Comparison of ENCODE assay signal across 7 mouse cellular contexts in the genomic region with DNA sequence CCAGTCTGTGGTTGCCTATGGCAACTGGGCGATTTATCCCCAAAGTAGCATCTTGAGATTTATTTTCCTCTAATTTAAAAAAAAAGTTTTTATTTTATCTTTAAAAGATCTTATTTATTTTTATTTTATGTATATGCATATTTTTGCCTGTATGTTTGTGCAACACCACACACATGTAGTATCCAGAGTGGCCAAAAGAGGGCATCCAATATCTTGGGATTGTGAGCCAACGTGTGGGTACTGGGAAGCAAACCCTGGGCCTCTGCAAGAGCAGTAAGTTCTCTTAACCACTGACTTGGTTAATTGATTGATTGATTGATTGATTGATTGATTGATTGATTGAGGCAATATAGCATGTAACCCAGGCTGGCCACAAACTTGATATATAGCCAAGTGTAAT. TPM values are rescaled to one million over a fixed set of nuclear protein-coding genes. Genes with fewer than 3 reads are reported as not detected.
DNase-seq lines count a peak whose midpoint lies in the region; ATAC-seq and TF ChIP-seq lines count a peak whose summit lies in the region.

No protein-coding gene starts in this region.

- TF ChIP-seq EP300 in ES-Bruce4 (IDR thresholded peaks at IDR 0.05; ENCODE audit: insufficient read depth, low read depth, low read length), result no peak

- TF ChIP-seq CTCF in kidney, postnatal 0 days (IDR thresholded peaks at IDR 0.05; ENCODE audit: low read depth), result peak; percentile 39; the same call in 1 of the 2 replicates
- peak; percentile 33 for TF ChIP-seq CTCF in ES-Bruce4 (IDR thresholded peaks at IDR 0.05; ENCODE audit: low read depth, low read length)
- peak; percentile 33; the same call in 1 of the 2 replicates for TF ChIP-seq CTCF in bone marrow, adult 2 months (IDR thresholded peaks at IDR 0.05; ENCODE audit: control insufficient read depth, insufficient read depth, low read length)

- H3K36me3 ChIP-seq in kidney, postnatal 0 days (ENCODE audit: insufficient read depth, low read length), result no peaks in the 10 kb centered on the region
- H3K36me3 ChIP-seq in ES-Bruce4 (ENCODE audit: control insufficient read depth, insufficient read depth, low read length, poor library complexity, severe bottlenecking), result no peaks in the 10 kb centered on the region
- no peaks in the 10 kb centered on the region for H3K36me3 ChIP-seq in midbrain, embryonic 10.5 days

- no peak for DNase-seq in kidney, postnatal 0 days (ENCODE audit: low spot score)
- no peak for DNase-seq in kidney, postnatal 4 days
- DNase-seq in left cerebral cortex, postnatal 10 days (ENCODE audit: extremely low spot score in 1 of 2, low spot score in 2 of 2), result no peak
- no peak for DNase-seq in midbrain, embryonic 10.5 days (ENCODE audit: low spot score)

- 54% methylated on average over 2 of the region's 2 CpGs for WGBS in kidney, postnatal 0 days
- WGBS in bone marrow, adult 2 months, result 27% methylated on average over 2 of the region's 2 CpGs
- WGBS in midbrain, embryonic 10.5 days, result 41% methylated on average over 2 of the region's 2 CpGs

- H3K9ac ChIP-seq in kidney, postnatal 0 days (ENCODE audit: low read depth, low read length), result no peak overlapping the region
- H3K9ac ChIP-seq in ES-Bruce4 (ENCODE audit: low read depth, poor library complexity, severe bottlenecking), result no peak overlapping the region

- H3K4me1 ChIP-seq in kidney, postnatal 0 days (replicated peaks; ENCODE audit: insufficient read depth, low read length), result no peaks in the 10 kb centered on the region
- no peaks in the 10 kb centered on the region for H3K4me1 ChIP-seq in ES-Bruce4 (ENCODE audit: control insufficient read depth, insufficient read depth, low read length)
- peaks cover 6% of the 10 kb centered on the region for H3K4me1 ChIP-seq in bone marrow, adult 2 months (ENCODE audit: control insufficient read depth, insufficient read depth, low read length)
- H3K4me1 ChIP-seq in midbrain, embryonic 10.5 days, result peaks cover 4% of the 10 kb centered on the region

- no peak overlapping the region for H3K4me2 ChIP-seq in kidney, postnatal 0 days (ENCODE audit: low read length)

- no peak overlapping the region for H3K27ac ChIP-seq in kidney, postnatal 0 days
- H3K27ac ChIP-seq in ES-Bruce4 (ENCODE audit: insufficient read depth, low read length), result no peak overlapping the region
- H3K27ac ChIP-seq in bone marrow, adult 2 months (ENCODE audit: control insufficient read depth, insufficient read depth, low read depth, low read length, poor library complexity), result peak overlapping the region; percentile 86
- H3K27ac ChIP-seq in midbrain, embryonic 10.5 days (replicated peaks), result no peak overlapping the region

- TF ChIP-seq POLR2A in ES-Bruce4 (IDR thresholded peaks at IDR 0.05; ENCODE audit: insufficient read depth, low read length), result no peak
- TF ChIP-seq POLR2A in bone marrow, adult 2 months (IDR thresholded peaks at IDR 0.05; ENCODE audit: borderline replicate concordance, control insufficient read depth, low read depth, low read length), result no peak

- intact Hi-C loops in left cerebral cortex, postnatal 10 days (cut with DNase I), result no loop called here

- H3K4me3 ChIP-seq in kidney, postnatal 0 days (replicated peaks; ENCODE audit: low read depth, low read length), result no peak overlapping the region
- H3K4me3 ChIP-seq in ES-Bruce4 (ENCODE audit: low read depth, low read length), result no peak overlapping the region
- H3K4me3 ChIP-seq in bone marrow, adult 2 months (replicated peaks; ENCODE audit: control insufficient read depth, low read depth, low read length), result no peak overlapping the region
- H3K4me3 ChIP-seq in midbrain, embryonic 10.5 days, result no peak overlapping the region

- no peaks in the 10 kb centered on the region for H3K9me3 ChIP-seq in kidney, postnatal 0 days (replicated peaks; ENCODE audit: low read length)
- no peaks in the 10 kb centered on the region for H3K9me3 ChIP-seq in ES-Bruce4 (replicated peaks; ENCODE audit: control insufficient read depth, insufficient read depth, low read length, poor library complexity, severe bottlenecking)
- no peaks in the 10 kb centered on the region for H3K9me3 ChIP-seq in midbrain, embryonic 10.5 days (replicated peaks)

- no peak for ATAC-seq in kidney, postnatal 0 days (replicated peaks; ENCODE audit: low FRiP score, low read depth)
- peak; percentile 57; the same call in 1 of the 2 replicates for ATAC-seq in monocyte, adult 5-6 weeks (replicated peaks; ENCODE audit: insufficient number of reproducible peaks, low FRiP score, low TSS enrichment, poor library complexity, severe bottlenecking)

- H3K27me3 ChIP-seq in kidney, postnatal 0 days (ENCODE audit: insufficient read depth, low read length), result no peaks in the 10 kb centered on the region
- no peaks in the 10 kb centered on the region for H3K27me3 ChIP-seq in ES-Bruce4 (ENCODE audit: control insufficient read depth, insufficient read depth, low read length, poor library complexity, severe bottlenecking)
- no peaks in the 10 kb centered on the region for H3K27me3 ChIP-seq in midbrain, embryonic 10.5 days (ENCODE audit: low read depth, poor library complexity, severe bottlenecking)

RNA-seq across cellular contexts. Expression of a gene that starts 18.7 kb away (rescaled TPM):
- polyA plus RNA-seq in kidney, postnatal 0 days (2015; fragmentation: Nextera tagmentation; extraction: Ambion mirVana), result 41.9 and 47.3 TPM in 2 replicates
- not detected in 2 replicates for polyA plus RNA-seq in ES-Bruce4 (2011; ENCODE audit: insufficient read depth, insufficient read length, low read depth, missing spikeins)
- polyA plus RNA-seq in bone marrow, adult 2 months (2011; ENCODE audit: insufficient read depth, insufficient read length, low replicate concordance, missing spikeins), result 164 and 433 TPM in 2 replicates
- total RNA-seq in monocyte, adult 5-6 weeks (2017), result 1,651 to 1,754 TPM (median 1,724 TPM) in 3 replicates
- total RNA-seq in left cerebral cortex, postnatal 10 days (2021), result 10 to 100 TPM; 20.8 to 20.9 TPM
- polyA plus RNA-seq in midbrain, embryonic 10.5 days (2016; fragmentation: Nextera tagmentation; extraction: Ambion mirVana), result 15.7 and 19.6 TPM in 2 replicates

RNA-seq across cellular contexts. Expression of a gene that starts 24.8 kb away (rescaled TPM):
- polyA plus RNA-seq in kidney, postnatal 0 days (2015; fragmentation: Nextera tagmentation; extraction: Ambion mirVana), result 2.1 and 3.4 TPM in 2 replicates
- not detected in 2 replicates for polyA plus RNA-seq in ES-Bruce4 (2011; ENCODE audit: insufficient read depth, insufficient read length, low read depth, missing spikeins)
- 47.8 and 107 TPM in 2 replicates for polyA plus RNA-seq in bone marrow, adult 2 months (2011; ENCODE audit: insufficient read depth, insufficient read length, low replicate concordance, missing spikeins)
- total RNA-seq in monocyte, adult 5-6 weeks (2017), result 44.2 to 97.2 TPM (median 67.5 TPM) in 3 replicates
- total RNA-seq in left cerebral cortex, postnatal 10 days (2021), result 1 to 10 TPM in 1 of 2 experiments, not detected in 1; 1.1 TPM
- 0.35 TPM in 1 of 2 replicates, not detected in the other for polyA plus RNA-seq in midbrain, embryonic 10.5 days (2016; fragmentation: Nextera tagmentation; extraction: Ambion mirVana)

RNA-seq across cellular contexts. Expression of a gene that starts 26.7 kb away (rescaled TPM):
- 1.1 and 1.2 TPM in 2 replicates for polyA plus RNA-seq in kidney, postnatal 0 days (2015; fragmentation: Nextera tagmentation; extraction: Ambion mirVana)
- polyA plus RNA-seq in ES-Bruce4 (2011; ENCODE audit: insufficient read depth, insufficient read length, low read depth, missing spikeins), result 4.1 TPM in 2 replicates
- polyA plus RNA-seq in bone marrow, adult 2 months (2011; ENCODE audit: insufficient read depth, insufficient read length, low replicate concordance, missing spikeins), result 12.3 and 34.2 TPM in 2 replicates
- total RNA-seq in monocyte, adult 5-6 weeks (2017), result 25.9 to 48.3 TPM (median 34.1 TPM) in 3 replicates
- 1 to 10 TPM; 2.7 to 3.6 TPM for total RNA-seq in left cerebral cortex, postnatal 10 days (2021)
- polyA plus RNA-seq in midbrain, embryonic 10.5 days (2016; fragmentation: Nextera tagmentation; extraction: Ambion mirVana), result 1.4 and 1.5 TPM in 2 replicates

RNA-seq across cellular contexts. Expression of a gene that starts 32.3 kb away (rescaled TPM):
- polyA plus RNA-seq in kidney, postnatal 0 days (2015; fragmentation: Nextera tagmentation; extraction: Ambion mirVana), result 9.3 and 9.5 TPM in 2 replicates
- polyA plus RNA-seq in ES-Bruce4 (2011; ENCODE audit: insufficient read depth, insufficient read length, low read depth, missing spikeins), result 4.2 and 6.3 TPM in 2 replicates
- polyA plus RNA-seq in bone marrow, adult 2 months (2011; ENCODE audit: insufficient read depth, insufficient read length, low replicate concordance, missing spikeins), result 0.45 and 0.70 TPM in 2 replicates
- total RNA-seq in monocyte, adult 5-6 weeks (2017), result not detected in 3 replicates
- 10 to 100 TPM; 48.1 to 48.2 TPM for total RNA-seq in left cerebral cortex, postnatal 10 days (2021)
- polyA plus RNA-seq in midbrain, embryonic 10.5 days (2016; fragmentation: Nextera tagmentation; extraction: Ambion mirVana), result 5.4 and 6.2 TPM in 2 replicates

RNA-seq across cellular contexts. Expression of a gene that starts 50.5 kb away (rescaled TPM):
- 24.1 and 25.4 TPM in 2 replicates for polyA plus RNA-seq in kidney, postnatal 0 days (2015; fragmentation: Nextera tagmentation; extraction: Ambion mirVana)
- 70.6 and 78.2 TPM in 2 replicates for polyA plus RNA-seq in ES-Bruce4 (2011; ENCODE audit: insufficient read depth, insufficient read length, low read depth, missing spikeins)
- 6.2 TPM in 1 of 2 replicates, not detected in the other for polyA plus RNA-seq in bone marrow, adult 2 months (2011; ENCODE audit: insufficient read depth, insufficient read length, low replicate concordance, missing spikeins)
- total RNA-seq in monocyte, adult 5-6 weeks (2017), result 0.68 TPM in 1 of 3 replicates, not detected in the others
- 100 to 1,000 TPM; 937 to 959 TPM for total RNA-seq in left cerebral cortex, postnatal 10 days (2021)
- 69.6 and 124 TPM in 2 replicates for polyA plus RNA-seq in midbrain, embryonic 10.5 days (2016; fragmentation: Nextera tagmentation; extraction: Ambion mirVana)

Comparison
In these comparisons a context has a peak if more than half of its experiments do, and no peak if none do; other contexts are left out.
1. RNA of a gene that starts 18.7 kb away (polyA plus RNA-seq): 164 to 433 TPM in bone marrow, adult 2 months, 41.9 to 47.3 TPM in kidney, postnatal 0 days and 15.7 to 19.6 TPM in midbrain, embryonic 10.5 days; not detected in ES-Bruce4; every median in the first group is over 10 times any median in the second.
2. RNA of a gene that starts 24.8 kb away (polyA plus RNA-seq): 47.8 to 107 TPM in bone marrow, adult 2 months; 2.1 to 3.4 TPM in kidney, postnatal 0 days, not detected in ES-Bruce4 and 0.35 TPM in midbrain, embryonic 10.5 days; every median in the first group is over 10 times any median in the second.
3. Peak in every context shown above with its lines, with median percentiles within 50 percentile points of each other: CTCF ChIP-seq.